Mouse (Mus musculus) lung, embryonic 15.5 days (tissue): Measurements from ENCODE around the gene Fbxo40. TPM values are rescaled to one million over a fixed set of nuclear protein-coding genes. Genes with fewer than 3 reads are reported as not detected.

Experiments used
- ATAC-seq: fragments of 200-750 bp; cut with Nextera tagmentation; 2 replicates; pipeline ENCODE4 v1.8.0; 2017; ENCODE audit warnings: moderate number of reproducible peaks, borderline replicate concordance; ENCODE audit not compliant: low FRiP score, low TSS enrichment; ENCODE audit errors: extremely low read depth
- H3K27ac ChIP-seq: fragments of 300-500 bp; sonication (generic); 2 replicates; pipeline ENCODE4 v1.5.1; 2015; ENCODE audit warnings: moderate library complexity, mild to moderate bottlenecking, inconsistent platforms
- H3K27me3 ChIP-seq: fragments of 300-500 bp; sonication (generic); 2 replicates; pipeline ENCODE4 v1.6.1; 2015; ENCODE audit warnings: inconsistent platforms
- H3K36me3 ChIP-seq: fragments of 300-500 bp; sonication (generic); 2 replicates; pipeline ENCODE4 v1.6.1; 2015; ENCODE audit warnings: inconsistent platforms
- H3K4me1 ChIP-seq: fragments of 300-500 bp; sonication (generic); 2 replicates; pipeline ENCODE4 v1.6.1; 2015; ENCODE audit warnings: inconsistent platforms
- H3K4me2 ChIP-seq: fragments of 300-500 bp; sonication (generic); 2 replicates; pipeline ENCODE4 v1.6.1; 2015; ENCODE audit warnings: inconsistent platforms, mild to moderate bottlenecking, moderate library complexity
- H3K4me3 ChIP-seq: fragments of 300-500 bp; sonication (generic); 2 replicates; pipeline ENCODE4 v1.5.1; 2015; ENCODE audit warnings: mild to moderate bottlenecking, inconsistent platforms
- H3K9ac ChIP-seq: fragments of 300-500 bp; sonication (generic); 2 replicates; pipeline ENCODE4 v1.6.1; 2015; ENCODE audit warnings: inconsistent platforms
- H3K9me3 ChIP-seq: fragments of 300-500 bp; sonication (generic); 2 replicates; pipeline ENCODE4 v1.6.1; 2016; ENCODE audit warnings: inconsistent platforms
- WGBS: fragments of 180-500 bp; shearing (Covaris S2); methylation state at CpG from one replicate; pipeline ENCODE4 v1.1.7; 2015; 5-methylcytosine and 5-hydroxymethylcytosine counted together
- polyA plus RNA-seq: library from polyadenylated mRNA; unstranded; fragments of >200 nt; fragmentation: Nextera tagmentation; extraction: Ambion mirVana; gene quantifications from 2 replicates; pipeline ENCODE4 v1.2.1, GENCODE M21; 2015

Gene Fbxo40
- polyA plus RNA-seq, 1 experiment from 2014 or later, result 0.10 TPM

DNA sequence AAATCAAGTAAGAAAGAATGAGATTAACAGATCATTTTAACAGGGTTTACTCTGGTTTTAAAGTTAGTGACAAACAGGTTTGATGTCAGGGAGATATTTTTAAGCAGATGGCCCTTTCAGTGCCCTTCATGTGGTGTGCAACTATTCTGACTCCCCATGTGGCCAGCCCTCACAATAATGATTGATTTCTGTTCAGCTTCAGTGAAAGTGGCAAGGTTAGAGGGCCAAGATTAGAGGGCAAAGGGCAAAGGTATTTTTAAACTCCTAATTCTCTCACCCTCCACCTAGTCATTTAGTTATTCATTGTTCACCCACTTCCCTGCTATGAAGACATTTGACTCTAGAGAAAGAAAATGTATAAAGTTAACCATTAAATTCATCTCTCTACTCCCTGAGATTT is 2.2 kb downstream of the Fbxo40 start:
- no peak for ATAC-seq
- no peaks in the 10 kb centered on the region for H3K9me3 ChIP-seq
- no peaks in the 10 kb centered on the region for H3K36me3 ChIP-seq
- H3K4me3 ChIP-seq, result no peak overlapping the region
- no peaks in the 10 kb centered on the region for H3K27me3 ChIP-seq
- H3K27ac ChIP-seq, result no peak overlapping the region
- H3K9ac ChIP-seq, result no peak overlapping the region
- H3K4me1 ChIP-seq, result no peaks in the 10 kb centered on the region
- no peak overlapping the region for H3K4me2 ChIP-seq

DNA sequence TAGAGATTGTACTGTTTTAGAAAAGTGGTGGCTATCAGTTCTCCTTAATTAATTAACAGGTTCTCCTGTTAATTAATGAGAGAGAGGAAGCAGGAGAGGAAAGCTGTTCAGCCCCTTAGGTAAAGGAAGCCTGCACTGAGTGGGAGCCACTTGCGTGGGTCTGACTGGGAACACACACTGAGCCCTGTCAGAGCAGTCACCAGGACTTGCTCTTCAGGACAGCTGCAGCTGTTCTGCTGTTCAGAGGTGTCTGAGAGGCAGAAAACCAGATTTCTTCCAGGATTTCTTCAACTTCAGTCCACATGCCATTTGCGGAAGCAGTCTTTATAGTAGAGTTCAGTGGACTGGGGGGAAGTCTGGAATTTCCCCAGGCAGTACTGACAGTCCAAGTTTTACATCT is 2.9 kb downstream of the Fbxo40 start:
- Histone ChIP-seq H3K4me3 (no peak overlapping the region), H3K4me1 (no peaks in the 10 kb centered on the region), H3K27ac (no peak overlapping the region), H3K9me3 (no peaks in the 10 kb centered on the region), H3K4me2 (no peak overlapping the region), H3K27me3 (no peaks in the 10 kb centered on the region), H3K9ac (no peak overlapping the region), H3K36me3 (no peaks in the 10 kb centered on the region)
- 72% methylated on average over 2 of the region's 2 CpGs for WGBS
- no peak for ATAC-seq

DNA sequence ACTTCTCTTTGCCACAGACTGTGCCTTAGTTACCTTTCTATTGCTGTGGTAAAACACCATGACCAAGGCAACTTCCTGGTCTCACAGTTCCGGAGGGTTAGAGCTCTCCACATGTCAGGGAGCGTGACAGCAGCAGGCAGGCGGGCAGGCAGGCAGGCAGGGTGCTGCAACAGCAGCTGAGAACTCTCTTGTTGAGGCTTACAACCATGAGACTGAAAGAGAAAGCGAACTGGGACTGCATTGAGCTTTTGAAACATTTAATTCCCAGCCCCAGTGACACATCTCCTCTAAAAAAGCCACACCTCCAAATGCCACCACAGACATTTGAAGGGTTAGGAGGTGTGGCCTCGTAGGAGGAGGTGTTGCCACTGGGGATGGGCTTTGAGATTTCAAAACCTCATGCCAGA is 4.6 kb downstream of the Fbxo40 start:
- no peak overlapping the region for H3K4me2 ChIP-seq
- H3K27ac ChIP-seq, result no peak overlapping the region
- H3K9ac ChIP-seq, result no peak overlapping the region
- H3K4me1 ChIP-seq, result no peaks in the 10 kb centered on the region
- no peak for ATAC-seq
- H3K27me3 ChIP-seq, result no peaks in the 10 kb centered on the region
- 54% methylated on average over 5 of the region's 5 CpGs for WGBS
- no peaks in the 10 kb centered on the region for H3K36me3 ChIP-seq
- no peaks in the 10 kb centered on the region for H3K9me3 ChIP-seq
- H3K4me3 ChIP-seq, result no peak overlapping the region

DNA sequence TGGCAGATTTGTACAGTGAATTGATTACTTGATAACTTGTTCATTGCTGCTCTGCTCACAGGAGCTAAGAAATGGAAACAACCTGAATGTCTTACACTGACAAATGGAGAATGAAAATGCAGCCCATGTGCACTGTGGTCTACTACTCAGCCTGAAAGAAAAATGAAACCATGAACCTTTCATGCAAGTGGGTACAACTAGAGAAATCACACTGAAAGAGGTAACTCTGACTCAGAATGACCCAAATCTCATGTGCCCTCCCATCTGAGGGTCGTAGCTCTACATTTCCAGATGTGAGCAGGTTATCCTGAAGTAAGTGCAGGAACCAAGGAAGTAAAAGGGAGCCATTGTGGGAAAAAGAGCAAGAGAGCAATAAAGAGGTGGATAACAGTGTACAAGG is 6.5 kb downstream of the Fbxo40 start:
- 74% methylated on average over 1 of the region's 1 CpGs for WGBS
- H3K4me1 ChIP-seq, result no peaks in the 10 kb centered on the region

DNA sequence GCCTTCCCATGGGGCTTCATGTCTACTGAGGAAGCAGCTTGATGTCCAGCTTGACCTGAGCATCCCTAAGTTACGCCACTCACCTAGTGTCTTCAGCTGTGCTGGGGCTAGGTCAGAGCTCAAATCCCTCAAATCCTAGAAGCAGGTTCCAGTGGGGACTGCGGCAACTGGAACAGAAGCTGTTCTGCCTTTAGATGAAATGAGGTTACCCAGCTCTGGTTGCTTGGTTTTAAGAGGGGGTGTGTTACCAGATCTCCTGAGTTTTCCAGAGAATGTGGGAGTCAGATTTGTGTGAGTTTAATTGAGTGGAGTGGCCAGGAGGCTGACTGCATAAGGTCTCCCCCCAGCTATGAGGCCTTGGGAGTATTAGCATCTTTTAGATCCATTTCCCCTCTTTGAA is 11.1 kb downstream of the Fbxo40 start:
- 88% methylated on average over 2 of the region's 2 CpGs for WGBS
- H3K4me1 ChIP-seq, result no peaks in the 10 kb centered on the region
- H3K9me3 ChIP-seq, result no peaks in the 10 kb centered on the region
- ATAC-seq, result no peak
- H3K4me2 ChIP-seq, result no peak overlapping the region
- H3K9ac ChIP-seq, result no peak overlapping the region
- H3K36me3 ChIP-seq, result no peaks in the 10 kb centered on the region
- H3K27ac ChIP-seq, result no peak overlapping the region
- H3K4me3 ChIP-seq, result no peak overlapping the region
- H3K27me3 ChIP-seq, result no peaks in the 10 kb centered on the region

More for the DNA sequence above, 6.5 kb downstream of the Fbxo40 start:
- Histone ChIP-seq H3K27me3 (no peaks in the 10 kb centered on the region), H3K9ac (no peak overlapping the region), H3K9me3 (no peaks in the 10 kb centered on the region), H3K36me3 (no peaks in the 10 kb centered on the region), H3K4me3 (no peak overlapping the region), H3K27ac (no peak overlapping the region), H3K4me2 (no peak overlapping the region)
- no peak for ATAC-seq

DNA sequence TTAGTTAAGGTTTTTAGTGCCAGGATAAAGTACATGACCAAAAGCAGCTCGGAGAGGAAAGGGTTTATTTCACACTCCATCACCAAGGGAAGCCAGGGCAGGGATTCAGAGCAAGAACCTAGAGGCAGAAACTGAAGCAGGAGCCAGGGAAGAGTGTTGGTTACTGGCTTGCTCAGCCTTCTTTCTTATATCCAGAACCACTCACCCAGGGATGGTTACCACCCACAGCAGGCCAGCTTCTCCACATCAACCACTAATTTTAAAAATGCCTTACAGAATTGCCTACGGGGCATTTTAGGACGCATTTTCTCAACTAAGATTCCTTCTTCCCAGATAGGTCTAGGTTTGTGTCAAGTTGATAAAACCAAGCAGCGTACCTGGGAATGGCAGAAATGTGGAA is 26.9 kb downstream of the Fbxo40 start:
- Histone ChIP-seq H3K4me1 (no peaks in the 10 kb centered on the region), H3K36me3 (no peaks in the 10 kb centered on the region), H3K27me3 (no peaks in the 10 kb centered on the region), H3K9me3 (no peaks in the 10 kb centered on the region), H3K4me2 (no peak overlapping the region), H3K9ac (no peak overlapping the region), H3K27ac (no peak overlapping the region), H3K4me3 (no peak overlapping the region)
- WGBS, result 81% methylated on average over 4 of the region's 4 CpGs
- no peak for ATAC-seq

DNA sequence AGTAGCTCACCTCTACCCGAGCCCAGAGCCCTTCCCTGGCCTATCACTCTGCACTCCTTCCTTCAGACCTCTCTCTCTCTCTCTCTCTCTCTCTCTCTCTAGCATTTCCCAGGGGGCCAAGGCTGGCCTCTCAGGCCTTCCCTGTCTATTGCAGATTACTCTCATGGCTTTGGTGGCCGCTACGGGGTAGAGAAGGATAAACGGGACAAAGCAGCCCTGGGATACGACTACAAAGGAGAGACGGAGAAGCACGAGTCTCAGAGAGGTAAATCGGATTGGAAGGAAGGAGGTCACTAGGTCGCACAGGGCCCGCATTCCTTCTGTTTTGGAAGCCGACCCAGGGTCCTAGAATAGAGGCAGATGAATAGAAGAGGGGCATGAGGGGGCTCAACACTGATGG is 35.2 kb downstream of the Fbxo40 start:
- Histone ChIP-seq H3K27me3 (no peaks in the 10 kb centered on the region), H3K36me3 (no peaks in the 10 kb centered on the region), H3K27ac (no peak overlapping the region), H3K9ac (no peak overlapping the region), H3K4me1 (no peaks in the 10 kb centered on the region), H3K4me2 (no peak overlapping the region), H3K9me3 (no peaks in the 10 kb centered on the region), H3K4me3 (no peak overlapping the region)
- WGBS, result 71% methylated on average over 11 of the region's 11 CpGs
- ATAC-seq, result no peak

DNA sequence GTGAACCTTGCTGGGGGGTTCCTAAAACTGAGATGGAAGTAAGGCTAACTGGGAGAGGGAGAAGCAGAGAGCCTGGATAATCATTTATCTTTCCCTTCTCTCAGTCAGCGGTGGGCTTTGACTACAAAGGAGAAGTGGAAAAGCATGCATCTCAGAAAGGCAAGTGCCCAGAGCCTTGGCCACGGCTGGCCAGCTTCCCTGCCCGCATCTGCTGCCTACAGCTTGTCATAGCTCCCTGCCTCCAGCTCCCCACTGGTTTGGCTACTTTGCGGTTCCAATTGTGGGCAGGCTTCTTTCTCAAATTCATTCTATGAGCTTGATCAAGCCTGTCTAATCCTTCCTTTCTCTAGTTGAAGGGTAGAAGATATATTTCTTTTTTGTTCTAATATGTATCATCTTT is 39.2 kb downstream of the Fbxo40 start:
- no peaks in the 10 kb centered on the region for H3K4me1 ChIP-seq
- H3K4me3 ChIP-seq, result no peak overlapping the region
- WGBS, result 58% methylated on average over 4 of the region's 4 CpGs
- no peaks in the 10 kb centered on the region for H3K27me3 ChIP-seq
- no peaks in the 10 kb centered on the region for H3K36me3 ChIP-seq
- no peaks in the 10 kb centered on the region for H3K9me3 ChIP-seq
- H3K4me2 ChIP-seq, result no peak overlapping the region
- H3K9ac ChIP-seq, result no peak overlapping the region
- no peak overlapping the region for H3K27ac ChIP-seq
- ATAC-seq, result no peak

DNA sequence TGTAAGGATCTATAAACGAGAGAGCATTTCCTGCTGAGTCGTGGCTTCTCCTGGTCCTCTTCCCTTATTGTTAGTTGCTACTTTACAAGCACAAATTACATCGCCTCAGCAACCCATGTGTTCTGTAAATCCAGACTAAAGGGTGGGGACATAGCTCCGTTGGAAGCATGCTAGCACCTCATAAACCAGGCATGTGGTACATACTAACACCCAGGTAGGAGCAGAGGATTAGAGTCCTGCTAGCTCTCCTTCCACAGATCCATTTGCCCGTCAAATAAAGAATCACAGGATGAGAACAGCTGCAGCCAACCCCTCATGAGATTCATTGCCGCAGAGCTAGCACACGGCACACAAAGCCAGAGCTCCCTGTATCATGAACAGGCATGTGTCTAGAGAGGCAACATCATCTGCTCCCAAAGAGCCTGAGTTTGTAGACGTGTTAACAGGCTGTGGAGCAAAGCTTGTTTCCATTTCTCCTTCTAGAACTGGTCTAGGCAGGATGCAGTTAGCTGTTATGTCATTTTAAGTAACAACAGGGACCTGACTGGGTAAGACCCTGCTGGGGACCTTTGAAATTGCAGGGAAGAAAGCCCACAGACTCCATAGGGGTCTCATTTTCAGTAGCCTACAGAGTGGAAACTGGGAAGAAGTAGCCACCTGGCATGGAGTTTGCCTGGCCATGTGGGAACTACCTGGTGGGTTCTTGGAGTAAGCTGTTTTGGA is 40.5 kb downstream of the Fbxo40 start:
- H3K9me3 ChIP-seq, result no peaks in the 10 kb centered on the region
- WGBS, result 57% methylated on average over 8 of the region's 8 CpGs
- no peaks in the 10 kb centered on the region for H3K27me3 ChIP-seq
- H3K4me1 ChIP-seq, result no peaks in the 10 kb centered on the region
- no peaks in the 10 kb centered on the region for H3K36me3 ChIP-seq
- no peak overlapping the region for H3K27ac ChIP-seq
- no peak for ATAC-seq
- no peak overlapping the region for H3K9ac ChIP-seq
- no peak overlapping the region for H3K4me3 ChIP-seq
- H3K4me2 ChIP-seq, result no peak overlapping the region

DNA sequence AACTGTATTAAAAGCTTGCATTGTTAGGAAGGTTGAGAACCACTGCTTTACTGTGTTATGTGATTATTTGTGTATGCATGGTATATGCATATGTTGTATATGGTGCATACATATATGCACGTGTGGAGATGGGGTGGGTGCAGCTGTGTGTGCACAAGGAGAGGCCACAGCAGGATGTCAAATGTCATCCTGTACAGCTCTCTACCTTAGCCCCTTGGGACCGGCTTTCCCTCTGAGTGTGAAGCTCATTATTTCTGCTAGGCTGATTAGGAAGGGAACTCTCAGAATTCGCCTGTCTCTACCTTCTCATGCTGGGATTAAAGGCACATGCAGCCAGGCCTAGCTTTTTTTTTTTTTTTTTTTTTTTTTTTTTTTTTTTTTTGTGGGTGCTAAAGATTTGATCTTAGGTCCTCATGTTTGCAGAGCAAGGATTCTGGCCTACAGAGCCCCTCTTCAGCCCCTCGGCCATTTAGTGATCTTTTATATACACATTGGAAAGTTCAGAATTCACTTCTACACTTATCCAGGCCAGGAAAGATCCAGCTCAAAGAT is 42.5 kb downstream of the Fbxo40 start:
- Histone ChIP-seq H3K4me1 (no peaks in the 10 kb centered on the region), H3K36me3 (no peaks in the 10 kb centered on the region), H3K4me3 (no peak overlapping the region), H3K27me3 (no peaks in the 10 kb centered on the region), H3K9me3 (no peaks in the 10 kb centered on the region), H3K27ac (no peak overlapping the region), H3K9ac (no peak overlapping the region), H3K4me2 (no peak overlapping the region)
- WGBS, result 55% methylated on average over 4 of the region's 4 CpGs
- ATAC-seq, result no peak

DNA sequence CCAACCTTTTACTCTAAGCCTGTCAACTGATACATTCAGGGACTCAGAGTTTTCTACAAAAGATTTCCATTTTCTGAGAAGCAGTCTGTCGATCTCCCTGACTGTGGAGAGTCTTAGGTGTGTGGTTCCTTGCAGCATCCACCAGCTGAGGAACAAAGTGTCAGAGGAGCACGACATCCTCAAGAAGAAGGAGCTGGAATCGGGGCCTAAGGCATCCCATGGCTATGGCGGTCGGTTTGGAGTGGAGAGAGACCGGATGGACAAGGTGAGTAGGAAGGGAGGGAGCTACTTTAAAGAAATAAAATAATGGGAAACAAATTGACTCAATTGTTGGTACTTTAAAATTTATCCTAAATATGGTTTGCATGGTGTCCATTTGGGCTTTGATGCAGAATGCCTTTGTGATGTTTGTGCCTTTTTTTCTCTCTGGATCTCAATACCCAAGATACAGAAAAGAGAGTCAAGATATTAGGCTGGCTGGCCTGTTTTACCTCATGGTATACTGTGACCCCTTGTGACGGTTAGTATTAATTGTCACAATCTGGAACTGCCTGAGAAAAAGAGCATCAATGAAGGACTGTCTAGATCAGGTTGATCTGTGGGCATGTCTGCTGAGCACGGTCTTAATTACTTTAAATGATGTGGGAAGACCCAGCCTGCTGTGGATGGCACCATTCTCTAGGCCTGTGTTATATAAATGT is 43.7 kb downstream of the Fbxo40 start:
- no peak overlapping the region for H3K4me2 ChIP-seq
- 72% methylated on average over 8 of the region's 8 CpGs for WGBS
- ATAC-seq, result no peak

DNA sequence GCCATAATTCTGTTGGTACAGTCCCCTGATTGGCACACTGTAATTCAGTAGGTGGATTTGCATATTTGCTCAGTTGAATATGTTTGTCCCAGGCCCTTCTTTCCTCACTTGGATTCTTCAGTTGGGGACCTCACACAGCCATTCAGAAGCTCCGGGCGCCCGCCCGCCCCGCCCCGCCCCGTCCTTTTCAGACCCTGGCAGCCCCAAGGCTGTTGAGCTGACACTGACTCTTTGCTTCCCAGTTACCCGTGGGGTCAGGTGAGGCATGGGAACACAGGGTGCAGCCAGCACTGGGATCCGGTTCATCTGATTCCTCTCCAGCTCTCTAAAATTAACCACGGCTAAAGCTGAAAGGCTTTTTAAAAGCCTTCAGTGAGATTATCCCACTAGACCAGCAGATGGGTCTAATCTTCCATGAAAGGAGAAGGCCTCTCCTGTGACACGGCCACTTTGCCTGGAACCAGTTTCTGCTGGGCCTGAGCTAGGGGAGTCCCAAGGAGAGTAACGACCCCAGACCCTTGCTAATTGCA is 45.3 kb downstream of the Fbxo40 start:
- 74% methylated on average over 12 of the region's 12 CpGs for WGBS
- no peaks in the 10 kb centered on the region for H3K27me3 ChIP-seq

More for the DNA sequence above, 43.7 kb downstream of the Fbxo40 start:
- no peaks in the 10 kb centered on the region for H3K9me3 ChIP-seq
- H3K4me1 ChIP-seq, result no peaks in the 10 kb centered on the region
- no peak overlapping the region for H3K9ac ChIP-seq
- no peak overlapping the region for H3K4me3 ChIP-seq
- H3K27me3 ChIP-seq, result no peaks in the 10 kb centered on the region
- H3K27ac ChIP-seq, result no peak overlapping the region
- no peaks in the 10 kb centered on the region for H3K36me3 ChIP-seq

More for the DNA sequence above, 45.3 kb downstream of the Fbxo40 start:
- Histone ChIP-seq H3K4me1 (no peaks in the 10 kb centered on the region), H3K9me3 (no peaks in the 10 kb centered on the region), H3K9ac (no peak overlapping the region), H3K4me2 (no peak overlapping the region), H3K27ac (no peak overlapping the region), H3K4me3 (no peak overlapping the region), H3K36me3 (no peaks in the 10 kb centered on the region)
- no peak for ATAC-seq
